Comparison of ENCODE assay signal across 11 mouse cellular contexts in genomic region chr7:92105477-92105876, GRCm38 (mm10).
DNase-seq lines count a peak whose midpoint lies in the region; ATAC-seq lines count a peak whose summit lies in the region.
"Had no signal": no experiment of that assay in that cellular context is flagged by ENCODE, and none has a peak within 500 bp of the region (broad histone marks: within the 10 kb centered on the region; RNA-seq: fewer than 3 reads in every experiment).

No protein-coding gene starts in this region.

- ATAC-seq in cerebellum, adult (ENCODE audit: insufficient number of reproducible peaks, low FRiP score, low TSS enrichment) = peak; percentile 53; the same call in 1 of the 2 replicates
- peak; percentile 51 for ATAC-seq in limb, embryonic 13.5 days (ENCODE audit: low FRiP score, low read depth)
- peak; percentile 35 for ATAC-seq in forebrain, embryonic 14.5 days
- ATAC-seq in midbrain, embryonic 16.5 days = peak; percentile 32

- peaks cover 16% of the 10 kb centered on the region for H3K27me3 ChIP-seq in limb, embryonic 13.5 days
- H3K27me3 ChIP-seq in limb, embryonic 10.5 days (ENCODE audit: low read depth, poor library complexity, severe bottlenecking) = no peaks in the 10 kb centered on the region
- no peaks in the 10 kb centered on the region for H3K27me3 ChIP-seq in forebrain, embryonic 14.5 days (replicated peaks; ENCODE audit: control insufficient read depth, insufficient read depth, low read length)
- H3K27me3 ChIP-seq in midbrain, embryonic 16.5 days (ENCODE audit: control insufficient read depth, insufficient read depth, low read depth, low read length) = no peaks in the 10 kb centered on the region
- H3K27me3 ChIP-seq: stomach, embryonic 15.5 days had no signal

- H3K4me3 ChIP-seq in limb, embryonic 13.5 days = no peak overlapping the region
- no peak overlapping the region for H3K4me3 ChIP-seq in limb, embryonic 10.5 days
- no peak overlapping the region for H3K4me3 ChIP-seq in forebrain, embryonic 14.5 days (ENCODE audit: low read depth, low read length)
- no peak overlapping the region for H3K4me3 ChIP-seq in midbrain, embryonic 16.5 days (ENCODE audit: low read depth, low read length)
- H3K4me3 ChIP-seq: stomach, embryonic 15.5 days had no signal

- 28% methylated on average over 2 of the region's 2 CpGs for WGBS in limb, embryonic 13.5 days
- WGBS in limb, embryonic 10.5 days = 48% methylated on average over 2 of the region's 2 CpGs
- 35% methylated on average over 2 of the region's 2 CpGs for WGBS in forebrain, embryonic 14.5 days
- 26% methylated on average over 2 of the region's 2 CpGs for WGBS in midbrain, embryonic 16.5 days

- H3K9me3 ChIP-seq in limb, embryonic 13.5 days = no peaks in the 10 kb centered on the region
- no peaks in the 10 kb centered on the region for H3K9me3 ChIP-seq in limb, embryonic 10.5 days (replicated peaks)
- H3K9me3 ChIP-seq in forebrain, embryonic 14.5 days (replicated peaks; ENCODE audit: control insufficient read depth, low read length) = no peaks in the 10 kb centered on the region
- H3K9me3 ChIP-seq in midbrain, embryonic 16.5 days (replicated peaks; ENCODE audit: control insufficient read depth, low read length, poor library complexity, severe bottlenecking) = no peaks in the 10 kb centered on the region
- H3K9me3 ChIP-seq: stomach, embryonic 15.5 days had no signal

- no peak overlapping the region for H3K4me2 ChIP-seq in limb, embryonic 13.5 days (replicated peaks)
- H3K4me2 ChIP-seq in forebrain, embryonic 14.5 days (ENCODE audit: low read length) = no peak overlapping the region
- H3K4me2 ChIP-seq in midbrain, embryonic 16.5 days (ENCODE audit: low read length) = no peak overlapping the region
- H3K4me2 ChIP-seq: stomach, embryonic 15.5 days had no signal

- H3K36me3 ChIP-seq in limb, embryonic 13.5 days = no peaks in the 10 kb centered on the region
- no peaks in the 10 kb centered on the region for H3K36me3 ChIP-seq in limb, embryonic 10.5 days
- no peaks in the 10 kb centered on the region for H3K36me3 ChIP-seq in forebrain, embryonic 14.5 days (ENCODE audit: control insufficient read depth, insufficient read depth, low read length)
- H3K36me3 ChIP-seq in midbrain, embryonic 16.5 days (ENCODE audit: control insufficient read depth, insufficient read depth, low read length) = no peaks in the 10 kb centered on the region
- H3K36me3 ChIP-seq: stomach, embryonic 15.5 days had no signal

- DNase-seq in cerebellum, adult 11-12 months = no peak
- DNase-seq in limb, embryonic 10.5 days (ENCODE audit: low spot score) = no peak
- peak; percentile 84 for DNase-seq in forebrain, embryonic 14.5 days (ENCODE audit: low spot score)
- no peak for DNase-seq in adrenal gland, postnatal 25 days
- no peak for DNase-seq in gastrocnemius, postnatal 14 days
- DNase-seq: cerebellum, postnatal 36 days; lung, postnatal 10 days had no signal

- no peak overlapping the region for H3K9ac ChIP-seq in limb, embryonic 13.5 days
- no peak overlapping the region for H3K9ac ChIP-seq in forebrain, embryonic 14.5 days (ENCODE audit: low read length)
- no peak overlapping the region for H3K9ac ChIP-seq in midbrain, embryonic 16.5 days (ENCODE audit: low read depth, low read length)
- H3K9ac ChIP-seq: stomach, embryonic 15.5 days had no signal

- intact Hi-C loops in gastrocnemius, postnatal 14 days (cut with DNase I; ENCODE audit: low total_unique reads) = no loop called here

- H3K27ac ChIP-seq in limb, embryonic 13.5 days = no peak overlapping the region
- no peak overlapping the region for H3K27ac ChIP-seq in limb, embryonic 10.5 days
- no peak overlapping the region for H3K27ac ChIP-seq in forebrain, embryonic 14.5 days (ENCODE audit: low read depth, low read length)
- no peak overlapping the region for H3K27ac ChIP-seq in midbrain, embryonic 16.5 days (ENCODE audit: low read length)
- H3K27ac ChIP-seq: stomach, embryonic 15.5 days had no signal

- no peaks in the 10 kb centered on the region for H3K4me1 ChIP-seq in limb, embryonic 13.5 days
- H3K4me1 ChIP-seq in limb, embryonic 10.5 days = no peaks in the 10 kb centered on the region
- no peaks in the 10 kb centered on the region for H3K4me1 ChIP-seq in forebrain, embryonic 14.5 days (ENCODE audit: control insufficient read depth, insufficient read depth, low read length)
- H3K4me1 ChIP-seq in midbrain, embryonic 16.5 days (ENCODE audit: control insufficient read depth, insufficient read depth, low read length) = peaks cover 4% of the 10 kb centered on the region
- H3K4me1 ChIP-seq: stomach, embryonic 15.5 days had no signal
